Mouse (Mus musculus): ENCODE measurements around the gene Pnma1.

- no peak for TF ChIP-seq FLI1 (IDR thresholded peaks at IDR 0.05; ENCODE audit: low read length)
- TF ChIP-seq GATA1 (IDR thresholded peaks at IDR 0.05; ENCODE audit: borderline replicate concordance, low read length), result no peak
Observed at GRCm38 (mm10) chr12:84161116-84161515, 12.8 kb upstream of the Pnma1 start.

All from megakaryocyte, embryonic 14.5 days (primary cell).